Mouse (Mus musculus) R1 (cell line): Measurements from ENCODE around the gene Tecpr1.

Experiments
- DNase-seq: peaks from one replicate; pipeline ENCODE4 v3.0.0-alpha.2; 2018; ENCODE audit warnings: low read depth, low spot score

The Tecpr1 gene

GRCm38 (mm10) chr5:144169275-144169975 lies 54.0 kb downstream of the Tecpr1 start:
- no peak for DNase-seq

- no peak for DNase-seq
These were observed 57.7 kb downstream of the Tecpr1 start for GRCm38 (mm10) chr5:144165756-144166155.

- DNase-seq = no peak
These were observed 60.5 kb downstream of the Tecpr1 start for GRCm38 (mm10) chr5:144162813-144163517.

GRCm38 (mm10) chr5:144162080-144162812 lies 61.2 kb downstream of the Tecpr1 start:
- DNase-seq = no peak

- DNase-seq = peak; percentile 25
These were observed 64.3 kb downstream of the Tecpr1 start for GRCm38 (mm10) chr5:144159137-144159536.

- no peak for DNase-seq
These were observed 64.8 kb downstream of the Tecpr1 start for GRCm38 (mm10) chr5:144158604-144159003.

- DNase-seq = peak; percentile 81
These were observed 68.9 kb downstream of the Tecpr1 start for GRCm38 (mm10) chr5:144154528-144154927.

- no peak for DNase-seq
These were observed 72.1 kb downstream of the Tecpr1 start for GRCm38 (mm10) chr5:144151270-144151669.

GRCm38 (mm10) chr5:144149530-144149929 lies 73.9 kb downstream of the Tecpr1 start:
- DNase-seq = no peak

GRCm38 (mm10) chr5:144146898-144147297 lies 76.5 kb downstream of the Tecpr1 start:
- DNase-seq = no peak
